Mouse (Mus musculus) right cerebral cortex, postnatal 14 days (tissue): ENCODE data around the gene Zfp462.

ENCODE experiments used
- DNase-seq: peaks from one replicate; pipeline ENCODE4 v3.0.0; 2022

Gene Zfp462

GRCm38 (mm10) chr4:55051345-55051744 is 106.5 kb downstream of the Zfp462 start:
- no peak for DNase-seq

GRCm38 (mm10) chr4:55052686-55053085 is 107.8 kb downstream of the Zfp462 start:
- no peak for DNase-seq

- no peak for DNase-seq
Measured at GRCm38 (mm10) chr4:55057666-55058455, 113.0 kb downstream of the Zfp462 start.

GRCm38 (mm10) chr4:55058901-55059300 is 114.1 kb downstream of the Zfp462 start:
- no peak for DNase-seq

GRCm38 (mm10) chr4:55066341-55067170 is 121.7 kb downstream of the Zfp462 start:
- DNase-seq = no peak

GRCm38 (mm10) chr4:55071535-55071934 is 126.7 kb downstream of the Zfp462 start:
- no peak for DNase-seq

GRCm38 (mm10) chr4:55077133-55077889 is 132.5 kb downstream of the Zfp462 start:
- peak; percentile 50 for DNase-seq

GRCm38 (mm10) chr4:55077902-55078716 is 133.3 kb downstream of the Zfp462 start:
- DNase-seq = no peak

- DNase-seq = no peak
Measured at GRCm38 (mm10) chr4:55079056-55079455, 134.2 kb downstream of the Zfp462 start.

GRCm38 (mm10) chr4:55084080-55084688 is 139.3 kb downstream of the Zfp462 start:
- DNase-seq = no peak

- DNase-seq = no peak
Measured at GRCm38 (mm10) chr4:55088153-55088552, 143.3 kb downstream of the Zfp462 start.

GRCm38 (mm10) chr4:55088922-55089321 is 144.1 kb downstream of the Zfp462 start:
- DNase-seq = no peak

- no peak for DNase-seq
Measured at GRCm38 (mm10) chr4:55097157-55097556, 152.3 kb downstream of the Zfp462 start.

- DNase-seq = no peak
Measured at GRCm38 (mm10) chr4:55098366-55098765, 153.5 kb downstream of the Zfp462 start.

GRCm38 (mm10) chr4:55100851-55101250 is 156.0 kb downstream of the Zfp462 start:
- no peak for DNase-seq

GRCm38 (mm10) chr4:55101601-55102000 is 156.8 kb downstream of the Zfp462 start:
- DNase-seq = no peak

- no peak for DNase-seq
Measured at GRCm38 (mm10) chr4:55102382-55102781, 157.5 kb downstream of the Zfp462 start.

- no peak for DNase-seq
Measured at GRCm38 (mm10) chr4:55103575-55103974, 158.7 kb downstream of the Zfp462 start.

GRCm38 (mm10) chr4:55117839-55118487 is 173.1 kb downstream of the Zfp462 start:
- DNase-seq = no peak

- DNase-seq = no peak
Measured at GRCm38 (mm10) chr4:55121126-55121525, 176.3 kb downstream of the Zfp462 start.

GRCm38 (mm10) chr4:55121952-55122351 is 177.1 kb downstream of the Zfp462 start:
- no peak for DNase-seq
